Mouse (Mus musculus): Measurements from ENCODE around the gene Ndufb7. TPM values are rescaled to one million over a fixed set of nuclear protein-coding genes. Genes with fewer than 3 reads are reported as not detected.

Ndufb7 gene
- polyA plus RNA-seq, 1 experiment from 2014 or later, result 366 TPM

- H3K27me3 ChIP-seq (ENCODE audit: control insufficient read depth, insufficient read depth, low read length), result no peaks in the 10 kb centered on the region
- H3K9me3 ChIP-seq (ENCODE audit: control insufficient read depth, low read length), result no peaks in the 10 kb centered on the region
- H3K4me3 ChIP-seq (ENCODE audit: low read depth, low read length), result no peak overlapping the region
- ATAC-seq (ENCODE audit: low FRiP score), result no peak
- no peaks in the 10 kb centered on the region for H3K4me1 ChIP-seq (replicated peaks; ENCODE audit: control insufficient read depth, insufficient read depth, low read length)
- DNase-seq (ENCODE audit: low spot score), result no peak
- no peak overlapping the region for H3K9ac ChIP-seq (ENCODE audit: low read depth, low read length)
- 83% methylated on average over 2 of the region's 2 CpGs for WGBS
- peaks cover 6% of the 10 kb centered on the region; the same call in 1 of the 2 replicates for H3K36me3 ChIP-seq (ENCODE audit: control insufficient read depth, insufficient read depth, low read length)
- no peak overlapping the region for H3K4me2 ChIP-seq (replicated peaks; ENCODE audit: low read depth, low read length)
- H3K27ac ChIP-seq (ENCODE audit: low read depth, low read length), result no peak overlapping the region
Measured at GRCm38 (mm10) chr8:83617111-83617510, 50.6 kb downstream of the Ndufb7 start.

- Histone ChIP-seq H3K4me2 (replicated peaks; ENCODE audit: low read depth, low read length) (no peak overlapping the region), H3K27ac (ENCODE audit: low read depth, low read length) (no peak overlapping the region), H3K4me1 (replicated peaks; ENCODE audit: control insufficient read depth, insufficient read depth, low read length) (no peaks in the 10 kb centered on the region), H3K4me3 (ENCODE audit: low read depth, low read length) (no peak overlapping the region), H3K9me3 (ENCODE audit: control insufficient read depth, low read length) (no peaks in the 10 kb centered on the region), H3K27me3 (ENCODE audit: control insufficient read depth, insufficient read depth, low read length) (no peaks in the 10 kb centered on the region), H3K9ac (ENCODE audit: low read depth, low read length) (no peak overlapping the region), H3K36me3 (ENCODE audit: control insufficient read depth, insufficient read depth, low read length) (no peaks in the 10 kb centered on the region)
- DNase-seq (ENCODE audit: low spot score) (no peak), ATAC-seq (ENCODE audit: low FRiP score) (no peak)
- WGBS, result 98% methylated on average over 2 of the region's 2 CpGs
Measured at GRCm38 (mm10) chr8:83618566-83618965, 52.1 kb downstream of the Ndufb7 start.

GRCm38 (mm10) chr8:83619568-83620285, 53.3 kb downstream of the Ndufb7 start:
- no peak overlapping the region for H3K9ac ChIP-seq (ENCODE audit: low read depth, low read length)
- no peak overlapping the region for H3K4me2 ChIP-seq (replicated peaks; ENCODE audit: low read depth, low read length)
- no peaks in the 10 kb centered on the region for H3K9me3 ChIP-seq (ENCODE audit: control insufficient read depth, low read length)
- no peaks in the 10 kb centered on the region for H3K27me3 ChIP-seq (ENCODE audit: control insufficient read depth, insufficient read depth, low read length)
- no peak overlapping the region for H3K4me3 ChIP-seq (ENCODE audit: low read depth, low read length)
- no peak overlapping the region for H3K27ac ChIP-seq (ENCODE audit: low read depth, low read length)
- H3K36me3 ChIP-seq (ENCODE audit: control insufficient read depth, insufficient read depth, low read length), result no peaks in the 10 kb centered on the region
- DNase-seq (ENCODE audit: low spot score) (no peak), ATAC-seq (ENCODE audit: low FRiP score) (no peak)
- no peaks in the 10 kb centered on the region for H3K4me1 ChIP-seq (replicated peaks; ENCODE audit: control insufficient read depth, insufficient read depth, low read length)
- WGBS, result 88% methylated on average over 9 of the region's 9 CpGs

Other genes with a start within 250 kb of the Ndufb7 start
- gene Elmod2, start 234.2 kb upstream of the Ndufb7 start, polyA plus RNA-seq (2014; fragmentation: Nextera tagmentation; extraction: Ambion mirVana), result 24.8 and 26.5 TPM in 2 replicates
- gene Mgat4d, start 218.2 kb upstream of the Ndufb7 start, polyA plus RNA-seq (2014; fragmentation: Nextera tagmentation; extraction: Ambion mirVana), result not detected in 2 replicates
- 4.4 and 5.6 TPM in 2 replicates for gene Clgn, start 176.8 kb upstream of the Ndufb7 start, polyA plus RNA-seq (2014; fragmentation: Nextera tagmentation; extraction: Ambion mirVana)
- gene Scoc, start 108.3 kb upstream of the Ndufb7 start, polyA plus RNA-seq (2014; fragmentation: Nextera tagmentation; extraction: Ambion mirVana), result 200 and 206 TPM in 2 replicates
- gene Olfr370, start 30.9 kb upstream of the Ndufb7 start, polyA plus RNA-seq (2014; fragmentation: Nextera tagmentation; extraction: Ambion mirVana), result 0.11 and 0.14 TPM in 2 replicates
- gene Tecr, start 41.3 kb downstream of the Ndufb7 start, polyA plus RNA-seq (2014; fragmentation: Nextera tagmentation; extraction: Ambion mirVana), result 732 and 754 TPM in 2 replicates
- gene Dnajb1, start 41.5 kb downstream of the Ndufb7 start, polyA plus RNA-seq (2014; fragmentation: Nextera tagmentation; extraction: Ambion mirVana), result 66.1 and 66.7 TPM in 2 replicates
- 176 and 182 TPM in 2 replicates for gene Gipc1, start 86.0 kb downstream of the Ndufb7 start, polyA plus RNA-seq (2014; fragmentation: Nextera tagmentation; extraction: Ambion mirVana)
- gene Ptger1, start 100.0 kb downstream of the Ndufb7 start, polyA plus RNA-seq (2014; fragmentation: Nextera tagmentation; extraction: Ambion mirVana), result 0.49 and 1.0 TPM in 2 replicates
- 21.6 and 22.6 TPM in 2 replicates for gene Pkn1, start 132.5 kb downstream of the Ndufb7 start, polyA plus RNA-seq (2014; fragmentation: Nextera tagmentation; extraction: Ambion mirVana)
- 187 and 205 TPM in 2 replicates for gene Ddx39, start 148.5 kb downstream of the Ndufb7 start, polyA plus RNA-seq (2014; fragmentation: Nextera tagmentation; extraction: Ambion mirVana)
- 13.0 and 13.8 TPM in 2 replicates for gene Adgre5, start 174.7 kb downstream of the Ndufb7 start, polyA plus RNA-seq (2014; fragmentation: Nextera tagmentation; extraction: Ambion mirVana)

Measured in hindbrain, embryonic 11.5 days (tissue).